Mouse (Mus musculus) embryonic facial prominence, embryonic 11.5 days (tissue): ENCODE results near the gene Macrod1. TPM values are rescaled to one million over a fixed set of nuclear protein-coding genes. Genes with fewer than 3 reads are reported as not detected.

Experiments
- ATAC-seq: fragments of 200-750 bp; cut with Nextera tagmentation; replicated peaks from 2 replicates; pipeline ENCODE4 v1.8.0; 2017; ENCODE audit warnings: low read depth; ENCODE audit not compliant: insufficient number of reproducible peaks, low FRiP score, low TSS enrichment
- DNase-seq: peaks from one replicate; pipeline ENCODE4 v3.0.0-alpha.2; 2015; ENCODE audit warnings: low spot score
- H3K27ac ChIP-seq: fragments of 300-500 bp; sonication (generic); replicated peaks from 2 replicates; pipeline ENCODE4 v1.5.1; 2014; ENCODE audit warnings: mild to moderate bottlenecking, low read depth, low read length, control low read depth
- H3K27me3 ChIP-seq: fragments of 300-500 bp; sonication (generic); 2 replicates; pipeline ENCODE4 v1.6.1; 2014; ENCODE audit warnings: mild to moderate bottlenecking, low read length, moderate library complexity, mixed read lengths; ENCODE audit not compliant: control insufficient read depth, insufficient read depth
- H3K36me3 ChIP-seq: fragments of 300-500 bp; sonication (generic); replicated peaks from 2 replicates; pipeline ENCODE4 v1.6.1; 2014; ENCODE audit warnings: low read depth, mild to moderate bottlenecking, low read length, moderate library complexity, mixed read lengths; ENCODE audit not compliant: control insufficient read depth, insufficient read depth
- H3K4me1 ChIP-seq: fragments of 300-500 bp; sonication (generic); 2 replicates; pipeline ENCODE4 v1.6.1; 2014; ENCODE audit warnings: low read length, mixed read lengths; ENCODE audit not compliant: control insufficient read depth, insufficient read depth
- H3K4me2 ChIP-seq: fragments of 300-500 bp; sonication (generic); 2 replicates; pipeline ENCODE4 v1.6.1; 2014; ENCODE audit warnings: low read depth, mild to moderate bottlenecking, control low read depth, low read length, moderate library complexity
- H3K4me3 ChIP-seq: fragments of 300-500 bp; sonication (generic); 2 replicates; pipeline ENCODE4 v1.5.1; 2014; ENCODE audit warnings: low read depth, low read length, control low read depth
- H3K9ac ChIP-seq: fragments of 300-500 bp; sonication (generic); replicated peaks from 2 replicates; pipeline ENCODE4 v1.6.1; 2014; ENCODE audit warnings: mild to moderate bottlenecking, control low read depth, low read length
- H3K9me3 ChIP-seq: fragments of 300-500 bp; sonication (generic); replicated peaks from 2 replicates; pipeline ENCODE4 v1.6.1; 2016; ENCODE audit warnings: mild to moderate bottlenecking, low read length, inconsistent platforms, mixed read lengths; ENCODE audit not compliant: control insufficient read depth
- WGBS: fragments of 180-500 bp; shearing (Covaris S2); extraction: QIAGEN DNeasy Blood & Tissue Kit; methylation state at CpG from one replicate; pipeline ENCODE4 v1.1.7; 2014; 5-methylcytosine and 5-hydroxymethylcytosine counted together
- polyA plus RNA-seq: library from polyadenylated mRNA; unstranded; fragments of >200 nt; fragmentation: Nextera tagmentation; extraction: Ambion mirVana; gene quantifications from 2 replicates; pipeline ENCODE4 v1.2.1, GENCODE M21; 2014

Gene Macrod1
- polyA plus RNA-seq, 1 experiment from 2014 or later = 6.9 TPM

GRCm38 (mm10) chr19:7090369-7091064 lies 33.9 kb downstream of the Macrod1 start:
- 27% methylated on average over 10 of the region's 10 CpGs for WGBS
- Histone ChIP-seq H3K4me2 (no peak overlapping the region), H3K27me3 (no peaks in the 10 kb centered on the region; the same call in 1 of the 2 replicates), H3K4me3 (no peak overlapping the region), H3K9me3 (no peaks in the 10 kb centered on the region), H3K27ac (no peak overlapping the region), H3K9ac (peak overlapping the region; percentile 28; the same call in 1 of the 2 replicates), H3K36me3 (no peaks in the 10 kb centered on the region), H3K4me1 (peaks cover 4% of the 10 kb centered on the region)
- ATAC-seq = no peak
- DNase-seq = no peak

GRCm38 (mm10) chr19:7091448-7092050 lies 34.9 kb downstream of the Macrod1 start:
- DNase-seq (no peak), ATAC-seq (no peak)
- 62% methylated on average over 10 of the region's 10 CpGs for WGBS
- H3K27ac ChIP-seq = no peak overlapping the region
- no peaks in the 10 kb centered on the region; the same call in 1 of the 2 replicates for H3K27me3 ChIP-seq
- H3K4me3 ChIP-seq = no peak overlapping the region
- no peaks in the 10 kb centered on the region for H3K9me3 ChIP-seq
- peaks cover 4% of the 10 kb centered on the region for H3K4me1 ChIP-seq
- no peak overlapping the region for H3K9ac ChIP-seq
- H3K36me3 ChIP-seq = no peaks in the 10 kb centered on the region
- H3K4me2 ChIP-seq = no peak overlapping the region

GRCm38 (mm10) chr19:7092756-7093155 lies 36.1 kb downstream of the Macrod1 start:
- WGBS = 86% methylated on average over 5 of the region's 5 CpGs
- H3K9me3 ChIP-seq = no peaks in the 10 kb centered on the region
- H3K27ac ChIP-seq = no peak overlapping the region
- DNase-seq = no peak
- ATAC-seq = no peak
- H3K4me2 ChIP-seq = no peak overlapping the region
- peaks cover 2% of the 10 kb centered on the region; the same call in 1 of the 2 replicates for H3K27me3 ChIP-seq
- no peaks in the 10 kb centered on the region for H3K36me3 ChIP-seq
- H3K4me3 ChIP-seq = no peak overlapping the region
- H3K4me1 ChIP-seq = peaks cover 4% of the 10 kb centered on the region
- H3K9ac ChIP-seq = no peak overlapping the region

- H3K27me3 ChIP-seq = 0 out of 2 replicates have a peak, but pooled peaks cover 2% of the 10 kb centered on the region
- H3K4me1 ChIP-seq = peaks cover 8% of the 10 kb centered on the region
- ATAC-seq (no peak), DNase-seq (no peak)
- WGBS = 77% methylated on average over 3 of the region's 3 CpGs
- H3K9me3 ChIP-seq = no peaks in the 10 kb centered on the region
- no peak overlapping the region for H3K4me2 ChIP-seq
- H3K4me3 ChIP-seq = no peak overlapping the region
- no peak overlapping the region for H3K27ac ChIP-seq
- H3K9ac ChIP-seq = no peak overlapping the region
- no peaks in the 10 kb centered on the region for H3K36me3 ChIP-seq
Measured at GRCm38 (mm10) chr19:7099620-7100155, 43.1 kb downstream of the Macrod1 start.

GRCm38 (mm10) chr19:7102039-7102438 lies 45.4 kb downstream of the Macrod1 start:
- H3K4me1 ChIP-seq = peaks cover 8% of the 10 kb centered on the region
- no peaks in the 10 kb centered on the region for H3K9me3 ChIP-seq
- H3K27me3 ChIP-seq = 0 out of 2 replicates have a peak, but pooled peaks cover 2% of the 10 kb centered on the region
- no peak overlapping the region for H3K4me3 ChIP-seq
- H3K27ac ChIP-seq = no peak overlapping the region
- no peaks in the 10 kb centered on the region for H3K36me3 ChIP-seq
- ATAC-seq = no peak
- no peak overlapping the region for H3K9ac ChIP-seq
- WGBS = 84% methylated on average over 10 of the region's 10 CpGs
- no peak overlapping the region for H3K4me2 ChIP-seq
- DNase-seq = no peak

- H3K4me2 ChIP-seq = peak overlapping the region; percentile 5; the same call in 1 of the 2 replicates
- H3K4me3 ChIP-seq = no peak overlapping the region
- H3K4me1 ChIP-seq = peaks cover 8% of the 10 kb centered on the region
- 61% methylated on average over 4 of the region's 4 CpGs for WGBS
- DNase-seq (peak; percentile 58), ATAC-seq (no peak)
- no peaks in the 10 kb centered on the region for H3K9me3 ChIP-seq
- no peak overlapping the region for H3K27ac ChIP-seq
- H3K9ac ChIP-seq = peak overlapping the region; percentile 10
- H3K36me3 ChIP-seq = no peaks in the 10 kb centered on the region
- no peaks in the 10 kb centered on the region for H3K27me3 ChIP-seq
Measured at GRCm38 (mm10) chr19:7103349-7103992, 46.9 kb downstream of the Macrod1 start.

- H3K36me3 ChIP-seq = no peaks in the 10 kb centered on the region
- peaks cover 8% of the 10 kb centered on the region for H3K4me1 ChIP-seq
- no peaks in the 10 kb centered on the region for H3K9me3 ChIP-seq
- H3K27me3 ChIP-seq = no peaks in the 10 kb centered on the region
- no peak overlapping the region for H3K27ac ChIP-seq
- H3K4me3 ChIP-seq = no peak overlapping the region
- 12% methylated on average over 19 of the region's 19 CpGs for WGBS
- H3K9ac ChIP-seq = peak overlapping the region; percentile 10
- H3K4me2 ChIP-seq = peak overlapping the region; percentile 5; the same call in 1 of the 2 replicates
- ATAC-seq (no peak; the same call in 1 of the 2 replicates), DNase-seq (peak; percentile 68)
Measured at GRCm38 (mm10) chr19:7103993-7104401, 47.4 kb downstream of the Macrod1 start.
